Mouse (Mus musculus): ENCODE results near the gene Tekt5.
A peak's percentile ranks its signal among the peaks of the same experiment; 100 is the strongest.

The Tekt5 gene

GRCm38 (mm10) chr16:10394699-10395540 is at the start of gene Tekt5:
Gene Tekt5 (minus strand): TSS chr16:10395490.
- DNase-seq, result peak; percentile 90

GRCm38 (mm10) chr16:10443723-10444122 is 48.4 kb upstream of the Tekt5 start:
- DNase-seq, result no peak

GRCm38 (mm10) chr16:10441761-10442160 is 46.5 kb upstream of the Tekt5 start:
- DNase-seq, result no peak

- no peak for DNase-seq
These were observed 46.0 kb upstream of the Tekt5 start for GRCm38 (mm10) chr16:10441328-10441727.

GRCm38 (mm10) chr16:10438055-10438454 is 42.8 kb upstream of the Tekt5 start:
- no peak for DNase-seq

- DNase-seq, result peak; percentile 48
These were observed 40.9 kb upstream of the Tekt5 start for GRCm38 (mm10) chr16:10436166-10436565.

GRCm38 (mm10) chr16:10433344-10433743 is 38.1 kb upstream of the Tekt5 start:
- DNase-seq, result no peak

GRCm38 (mm10) chr16:10432387-10432786 is 37.1 kb upstream of the Tekt5 start:
- DNase-seq, result no peak

GRCm38 (mm10) chr16:10431911-10432310 is 36.6 kb upstream of the Tekt5 start:
- no peak for DNase-seq

- DNase-seq, result no peak
These were observed 25.3 kb upstream of the Tekt5 start for GRCm38 (mm10) chr16:10420447-10421054.

GRCm38 (mm10) chr16:10417723-10418259 is 22.5 kb upstream of the Tekt5 start:
- DNase-seq, result no peak

- no peak for DNase-seq
These were observed 21.6 kb upstream of the Tekt5 start for GRCm38 (mm10) chr16:10416866-10417265.

- peak; percentile 63 for DNase-seq
These were observed 20.7 kb upstream of the Tekt5 start for GRCm38 (mm10) chr16:10415976-10416375.

- peak; percentile 96 for DNase-seq
These were observed 16.8 kb upstream of the Tekt5 start, which contains the start of gene Nubp1 for GRCm38 (mm10) chr16:10411764-10412746. Gene Nubp1 (plus strand): TSS chr16:10411948.

GRCm38 (mm10) chr16:10399160-10399559 is 3.9 kb upstream of the Tekt5 start:
- DNase-seq, result peak; percentile 91

- no peak for DNase-seq
These were observed 3.5 kb upstream of the Tekt5 start for GRCm38 (mm10) chr16:10398755-10399154.

- DNase-seq, result no peak
These were observed 2.7 kb downstream of the Tekt5 start for GRCm38 (mm10) chr16:10392587-10392986.

- no peak for DNase-seq
These were observed 6.5 kb downstream of the Tekt5 start for GRCm38 (mm10) chr16:10388634-10389365.

- no peak for DNase-seq
These were observed 10.0 kb downstream of the Tekt5 start for GRCm38 (mm10) chr16:10385261-10385660.

GRCm38 (mm10) chr16:10384544-10384943 is 10.7 kb downstream of the Tekt5 start:
- DNase-seq, result no peak

- DNase-seq, result peak; percentile 42
These were observed 11.2 kb downstream of the Tekt5 start for GRCm38 (mm10) chr16:10384060-10384497.

GRCm38 (mm10) chr16:10379531-10379930 is 15.8 kb downstream of the Tekt5 start:
- no peak for DNase-seq
